Mouse (Mus musculus): ENCODE measurements around the gene Klrb1. TPM values are rescaled to one million over a fixed set of nuclear protein-coding genes. Genes with fewer than 3 reads are reported as not detected.
A peak's percentile ranks its signal among the peaks of the same experiment; 100 is the strongest.
"Not testable (repeated sequence)": the region's sequence is repeated elsewhere in the genome, so short reads cannot be mapped to it uniquely, and the experiment has no call there.

The Klrb1 gene
- polyA plus RNA-seq, 1 experiment from 2014 or later = not detected

- peaks cover 13% of the 10 kb centered on the region for H3K4me1 ChIP-seq
- H3K27ac ChIP-seq (replicated peaks) = no peak overlapping the region
- H3K27me3 ChIP-seq (ENCODE audit: low read depth, poor library complexity, severe bottlenecking) = no peaks in the 10 kb centered on the region
- no peaks in the 10 kb centered on the region for H3K36me3 ChIP-seq
- peak; percentile 19 for DNase-seq (ENCODE audit: low spot score)
- H3K9me3 ChIP-seq (replicated peaks) = no peaks in the 10 kb centered on the region
- WGBS = 79% methylated on average over 5 of the region's 5 CpGs
- peak overlapping the region; percentile 64; the same call in 1 of the 2 replicates for H3K4me3 ChIP-seq
Observed at GRCm38 (mm10) chr6:128759221-128759950, 36.5 kb upstream of the Klrb1 start.

- not testable (repeated sequence) for H3K27ac ChIP-seq (replicated peaks); H3K9me3 ChIP-seq (replicated peaks); DNase-seq (ENCODE audit: low spot score); H3K27me3 ChIP-seq (ENCODE audit: low read depth, poor library complexity, severe bottlenecking); H3K4me3 ChIP-seq; H3K36me3 ChIP-seq; H3K4me1 ChIP-seq
- WGBS = 74% methylated on average over 4 of the region's 4 CpGs
Observed at GRCm38 (mm10) chr6:128755402-128755763, 32.5 kb upstream of the Klrb1 start.

- H3K27ac ChIP-seq (replicated peaks) = 0 out of 2 replicates have a peak overlapping the region, but pooled peaks have one; percentile 38
- 88% methylated on average over 12 of the region's 12 CpGs for WGBS
- not testable (repeated sequence) for H3K36me3 ChIP-seq; H3K27me3 ChIP-seq (ENCODE audit: low read depth, poor library complexity, severe bottlenecking); H3K4me3 ChIP-seq; H3K4me1 ChIP-seq; DNase-seq (ENCODE audit: low spot score); H3K9me3 ChIP-seq (replicated peaks)
Observed at GRCm38 (mm10) chr6:128754748-128755401, 32.0 kb upstream of the Klrb1 start.

- peak overlapping the region; percentile 29 for H3K4me3 ChIP-seq
Observed at GRCm38 (mm10) chr6:128754265-128754664, 31.4 kb upstream of the Klrb1 start.

GRCm38 (mm10) chr6:128753610-128754224, 30.9 kb upstream of the Klrb1 start:
- peak; percentile 77 for DNase-seq (ENCODE audit: low spot score)
- Histone ChIP-seq H3K4me3 (peak overlapping the region; percentile 29; the same call in 1 of the 2 replicates), H3K27ac (replicated peaks) (peak overlapping the region; percentile 38; the same call in 1 of the 2 replicates)
- not testable (repeated sequence) for H3K36me3 ChIP-seq; H3K27me3 ChIP-seq (ENCODE audit: low read depth, poor library complexity, severe bottlenecking); H3K4me1 ChIP-seq; H3K9me3 ChIP-seq (replicated peaks)
- WGBS = 39% methylated on average over 8 of the region's 8 CpGs

More at GRCm38 (mm10) chr6:128754265-128754664, 31.4 kb upstream of the Klrb1 start:
- 43% methylated on average over 10 of the region's 10 CpGs for WGBS
- not testable (repeated sequence) for H3K27me3 ChIP-seq (ENCODE audit: low read depth, poor library complexity, severe bottlenecking); H3K4me1 ChIP-seq; H3K9me3 ChIP-seq (replicated peaks); H3K36me3 ChIP-seq
- peak overlapping the region; percentile 38; the same call in 1 of the 2 replicates for H3K27ac ChIP-seq (replicated peaks)
- DNase-seq (ENCODE audit: low spot score) = peak; percentile 24

GRCm38 (mm10) chr6:128747006-128747405, 24.1 kb upstream of the Klrb1 start:
- not testable (repeated sequence) for DNase-seq (ENCODE audit: low spot score); H3K27me3 ChIP-seq (ENCODE audit: low read depth, poor library complexity, severe bottlenecking)

GRCm38 (mm10) chr6:128737445-128737844, 14.6 kb upstream of the Klrb1 start:
- Histone ChIP-seq H3K9me3 (replicated peaks) (no peaks in the 10 kb centered on the region), H3K4me3 (no peak overlapping the region), H3K27ac (replicated peaks) (no peak overlapping the region), H3K4me1 (no peaks in the 10 kb centered on the region), H3K27me3 (ENCODE audit: low read depth, poor library complexity, severe bottlenecking) (no peaks in the 10 kb centered on the region), H3K36me3 (no peaks in the 10 kb centered on the region)
- 88% methylated on average over 7 of the region's 7 CpGs for WGBS
- DNase-seq (ENCODE audit: low spot score) = no peak

More at GRCm38 (mm10) chr6:128747006-128747405, 24.1 kb upstream of the Klrb1 start:
- not testable (repeated sequence) for H3K4me1 ChIP-seq; H3K4me3 ChIP-seq; H3K27ac ChIP-seq (replicated peaks); H3K36me3 ChIP-seq; H3K9me3 ChIP-seq (replicated peaks)
- WGBS = 81% methylated on average over 6 of the region's 6 CpGs

GRCm38 (mm10) chr6:128736100-128736499, 13.2 kb upstream of the Klrb1 start:
- no peaks in the 10 kb centered on the region for H3K4me1 ChIP-seq
- no peaks in the 10 kb centered on the region for H3K27me3 ChIP-seq (ENCODE audit: low read depth, poor library complexity, severe bottlenecking)
- no peak overlapping the region for H3K27ac ChIP-seq (replicated peaks)
- no peak for DNase-seq (ENCODE audit: low spot score)
- no peak overlapping the region for H3K4me3 ChIP-seq
- H3K36me3 ChIP-seq = no peaks in the 10 kb centered on the region
- H3K9me3 ChIP-seq (replicated peaks) = no peaks in the 10 kb centered on the region

- H3K27me3 ChIP-seq (ENCODE audit: low read depth, poor library complexity, severe bottlenecking) = no peaks in the 10 kb centered on the region
- no peaks in the 10 kb centered on the region for H3K36me3 ChIP-seq
- H3K27ac ChIP-seq (replicated peaks) = no peak overlapping the region
- no peaks in the 10 kb centered on the region for H3K9me3 ChIP-seq (replicated peaks)
- H3K4me3 ChIP-seq = no peak overlapping the region
- H3K4me1 ChIP-seq = no peaks in the 10 kb centered on the region
- no peak for DNase-seq (ENCODE audit: low spot score)
Observed at GRCm38 (mm10) chr6:128734896-128735295, 12.0 kb upstream of the Klrb1 start.

- H3K4me3 ChIP-seq = no peak overlapping the region
- DNase-seq (ENCODE audit: low spot score) = no peak
- no peaks in the 10 kb centered on the region for H3K9me3 ChIP-seq (replicated peaks)
- H3K27ac ChIP-seq (replicated peaks) = no peak overlapping the region
- H3K27me3 ChIP-seq (ENCODE audit: low read depth, poor library complexity, severe bottlenecking) = no peaks in the 10 kb centered on the region
- H3K36me3 ChIP-seq = no peaks in the 10 kb centered on the region
- WGBS = 67% methylated on average over 5 of the region's 5 CpGs
- H3K4me1 ChIP-seq = no peaks in the 10 kb centered on the region
Observed at GRCm38 (mm10) chr6:128733908-128734679, 11.2 kb upstream of the Klrb1 start.

GRCm38 (mm10) chr6:128732032-128732431, 9.2 kb upstream of the Klrb1 start:
- no peak overlapping the region for H3K27ac ChIP-seq (replicated peaks)
- no peaks in the 10 kb centered on the region for H3K27me3 ChIP-seq (ENCODE audit: low read depth, poor library complexity, severe bottlenecking)
- H3K9me3 ChIP-seq (replicated peaks) = no peaks in the 10 kb centered on the region
- no peak for DNase-seq (ENCODE audit: low spot score)
- H3K4me3 ChIP-seq = no peak overlapping the region
- WGBS = 84% methylated on average over 3 of the region's 3 CpGs
- no peaks in the 10 kb centered on the region for H3K36me3 ChIP-seq
- no peaks in the 10 kb centered on the region for H3K4me1 ChIP-seq

- DNase-seq (ENCODE audit: low spot score) = no peak
- Histone ChIP-seq H3K27me3 (ENCODE audit: low read depth, poor library complexity, severe bottlenecking) (no peaks in the 10 kb centered on the region), H3K27ac (replicated peaks) (no peak overlapping the region), H3K4me3 (no peak overlapping the region), H3K4me1 (no peaks in the 10 kb centered on the region), H3K9me3 (replicated peaks) (no peaks in the 10 kb centered on the region), H3K36me3 (no peaks in the 10 kb centered on the region)
- 83% methylated on average over 3 of the region's 3 CpGs for WGBS
Observed at GRCm38 (mm10) chr6:128701691-128702090, 21.2 kb downstream of the Klrb1 start.

All from midbrain, embryonic 10.5 days (tissue).